Mouse (Mus musculus) spleen, adult 18-20 months (tissue): ENCODE results near the gene Gm20388.

Experiments
- DNase-seq, 2 experiments: peaks; one replicate each; pipeline ENCODE4 v3.0.0; 2022; ENCODE audit warnings: mixed read lengths in 2 of 2

Gene Gm20388

DNA sequence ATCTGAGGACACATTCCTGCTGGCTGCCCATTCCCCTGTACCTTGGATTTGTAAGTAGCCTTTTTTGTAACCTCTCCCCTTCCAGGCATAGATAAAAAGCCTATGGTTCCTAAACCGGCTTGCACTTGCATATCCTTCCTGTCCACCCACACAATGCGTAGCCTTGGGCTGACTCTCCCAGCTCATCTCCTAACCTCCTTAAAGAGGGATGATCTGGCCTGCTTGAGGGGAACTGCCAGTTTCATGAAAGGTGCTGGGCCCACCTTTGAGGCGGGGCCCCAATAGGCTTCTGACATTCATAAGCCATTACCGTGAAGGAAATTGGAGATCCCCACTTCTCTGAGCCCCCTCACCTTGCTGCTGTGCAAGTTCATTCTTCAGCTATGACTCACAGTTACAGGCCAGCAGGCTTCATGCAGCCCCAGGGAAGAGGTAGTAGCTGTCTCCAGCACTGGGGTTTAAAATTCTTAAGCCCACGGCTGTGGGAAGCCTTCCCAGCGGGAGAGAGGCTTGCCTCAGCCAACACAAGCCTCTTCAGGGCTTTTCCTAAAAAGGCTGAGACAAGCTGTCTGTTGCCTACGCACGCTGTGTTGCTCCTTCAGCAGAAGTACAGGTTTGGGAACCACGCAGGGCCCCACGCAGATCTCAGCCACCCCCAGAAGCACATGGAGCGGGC lies 2551.0 kb downstream of the Gm20388 start:
- no peak for DNase-seq

- DNase-seq: no peak
Observed at GRCm38 (mm10) chr8:122462510-122462909, 2551.9 kb downstream of the Gm20388 start.

DNA sequence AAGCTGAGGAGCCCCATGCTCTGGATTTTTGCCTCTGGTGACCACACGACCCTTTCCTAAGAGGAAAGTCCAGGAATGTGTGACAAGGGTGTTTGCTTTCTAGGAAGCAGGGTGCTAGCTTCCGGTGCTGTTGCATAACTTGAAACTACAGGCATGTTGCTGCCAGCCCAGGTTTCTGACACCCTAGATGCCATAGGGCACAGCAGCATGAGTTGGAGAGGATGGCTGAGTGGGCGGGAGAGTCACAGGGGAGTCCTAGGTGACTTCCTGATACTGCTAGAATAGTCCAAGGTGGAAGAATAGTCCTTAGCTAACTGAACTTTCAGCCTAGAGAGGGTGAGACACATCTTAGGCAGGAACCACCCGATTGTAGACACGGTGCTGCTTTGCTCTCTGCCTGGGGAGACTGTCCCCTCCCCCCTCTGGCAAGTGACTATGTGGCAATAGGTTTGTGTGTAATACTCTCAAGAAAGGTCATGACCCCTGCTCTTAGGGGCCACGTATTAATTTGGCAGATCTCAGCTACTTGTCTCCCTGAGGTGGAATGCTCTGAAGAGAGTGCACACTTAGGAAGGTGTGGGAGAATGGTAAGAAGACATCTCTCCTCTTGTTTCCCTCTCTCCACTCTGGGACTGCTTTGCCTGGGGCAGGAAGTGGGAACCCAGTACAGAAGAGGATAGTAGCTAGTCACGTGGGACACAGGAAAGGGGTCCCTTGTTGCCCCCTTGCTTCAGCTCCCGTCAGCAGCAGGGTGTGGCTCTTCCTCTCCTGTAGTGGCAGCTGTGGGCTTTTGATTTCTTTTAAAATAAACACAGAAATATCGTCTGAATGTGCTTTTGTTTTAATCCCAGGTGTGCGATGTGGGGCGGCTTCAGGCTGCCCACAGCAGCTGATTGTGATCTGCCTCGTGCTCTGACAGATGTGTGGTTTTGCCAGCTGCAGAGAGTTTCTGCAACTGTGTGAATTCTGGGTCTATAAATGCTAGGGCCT lies 2553.3 kb downstream of the Gm20388 start:
- DNase-seq: no peak

DNA sequence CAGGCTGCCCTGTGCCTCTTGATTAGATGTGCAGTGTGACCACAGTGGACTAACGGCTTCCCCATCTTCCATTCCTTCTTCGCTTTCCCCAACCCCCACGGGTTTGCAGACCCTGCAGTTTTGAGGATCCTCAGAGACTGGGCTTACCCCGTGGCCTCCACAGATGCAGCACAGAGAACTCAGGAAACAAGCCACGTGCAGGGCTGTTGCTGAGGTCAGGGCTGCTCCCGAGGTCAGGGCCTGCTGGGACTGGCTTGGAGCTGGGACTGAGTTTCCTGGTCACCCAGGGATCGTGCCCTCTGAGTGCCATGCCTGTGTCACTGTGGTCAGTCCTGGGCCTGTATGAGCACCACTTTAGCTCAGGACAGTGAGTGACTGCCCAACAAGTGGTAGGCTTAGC lies 2554.3 kb downstream of the Gm20388 start:
- no peak for DNase-seq

DNA sequence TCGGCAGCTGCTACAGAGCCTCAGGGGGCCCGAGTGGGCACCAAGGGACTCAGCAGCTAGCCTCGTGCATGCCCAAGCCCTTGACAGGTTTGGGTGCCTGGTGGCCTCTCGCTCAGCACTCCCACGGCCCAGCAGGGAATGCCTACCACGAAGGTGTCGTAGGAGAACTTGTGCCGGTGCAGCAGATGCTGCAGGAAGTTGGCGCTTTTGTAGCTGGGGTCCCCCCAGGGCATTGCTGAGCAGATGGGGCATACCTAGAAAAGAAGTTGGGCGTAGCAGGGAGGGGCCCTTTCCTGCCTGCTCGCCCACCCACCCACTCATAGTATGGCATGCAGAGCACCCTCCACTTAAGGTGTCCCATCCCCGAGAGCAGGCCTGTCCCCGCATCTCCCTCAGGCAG lies 2557.2 kb downstream of the Gm20388 start:
- DNase-seq: no peak

DNA sequence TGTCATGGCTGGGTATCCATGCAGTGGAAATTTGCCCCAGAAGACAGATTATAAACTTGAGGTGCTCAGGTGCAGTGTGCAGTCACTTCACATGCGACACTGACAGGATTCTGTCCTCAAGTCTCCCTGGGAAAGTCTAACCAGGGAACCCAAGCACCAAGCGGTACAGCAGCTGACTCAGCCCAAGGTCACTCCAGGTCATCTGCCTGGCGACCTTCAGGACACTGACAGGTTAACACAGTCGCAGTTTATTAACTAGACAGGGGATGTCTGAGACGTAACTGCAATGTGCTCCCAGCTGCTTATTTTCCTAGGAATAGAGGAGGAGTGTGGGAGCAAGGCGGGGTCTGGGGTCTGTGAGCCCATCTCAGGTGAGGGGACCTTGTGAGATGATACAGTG lies 2558.8 kb downstream of the Gm20388 start:
- DNase-seq: no peak

DNA sequence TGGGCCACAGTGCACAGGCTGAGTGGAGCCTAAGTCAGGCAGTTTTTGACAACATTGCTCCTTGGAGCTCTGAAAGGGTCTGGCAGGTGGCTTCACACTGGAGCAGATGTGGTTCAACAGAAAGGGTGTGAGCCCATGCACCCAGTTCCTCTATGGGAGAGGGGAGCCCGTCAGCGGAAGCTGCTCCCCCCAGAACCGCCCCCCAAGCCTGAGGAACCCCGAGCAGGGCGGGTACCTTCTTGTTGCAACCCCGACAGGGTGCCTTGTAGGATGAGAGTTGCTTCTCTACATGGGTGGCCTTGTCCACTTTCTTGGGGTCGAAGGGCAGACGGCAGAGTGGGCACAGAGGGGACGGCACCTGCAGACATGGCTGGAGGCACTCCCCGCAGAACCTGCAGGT lies 2559.3 kb downstream of the Gm20388 start:
- no peak for DNase-seq

DNA sequence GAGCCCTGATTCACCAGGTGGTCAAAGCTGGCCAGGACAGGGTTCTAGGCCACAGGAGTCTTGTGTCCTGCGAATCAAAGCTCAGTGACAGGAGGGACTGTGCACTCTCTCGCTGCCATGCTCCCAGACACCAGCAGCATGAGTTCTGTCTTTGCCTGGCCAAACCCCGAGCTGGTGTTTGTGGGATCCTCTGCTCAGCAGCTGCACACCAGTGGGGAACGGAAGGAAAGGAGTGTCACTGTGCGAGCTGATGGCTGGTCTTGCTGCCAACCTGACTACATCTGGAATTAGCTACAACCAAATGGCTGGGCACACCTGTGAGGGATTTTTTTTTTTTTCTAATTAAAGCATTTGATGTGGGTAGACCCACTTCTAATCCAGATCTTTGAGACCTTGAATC lies 2560.1 kb downstream of the Gm20388 start:
- no peak for DNase-seq

- peak; percentile 22 to 23 for DNase-seq
Observed at GRCm38 (mm10) chr8:122473911-122474421, 2563.3 kb downstream of the Gm20388 start.

GRCm38 (mm10) chr8:122474951-122475560 lies 2564.4 kb downstream of the Gm20388 start:
- peak in 1 of 2 experiments; percentile 24 for DNase-seq

GRCm38 (mm10) chr8:122475580-122476320 lies 2565.1 kb downstream of the Gm20388 start, which contains the start of the genes Rnf166 and Ctu2:
Rnf166 (minus strand) TSS chr8:122476064.
Ctu2 (plus strand) TSS chr8:122476143.
- DNase-seq: peak; percentile 83 to 93

GRCm38 (mm10) chr8:122482448-122482847 lies 2571.8 kb downstream of the Gm20388 start:
- no peak for DNase-seq

GRCm38 (mm10) chr8:122483877-122484276 lies 2573.2 kb downstream of the Gm20388 start:
- no peak for DNase-seq

- DNase-seq: no peak
Observed at GRCm38 (mm10) chr8:122484831-122485230, 2574.2 kb downstream of the Gm20388 start.

DNA sequence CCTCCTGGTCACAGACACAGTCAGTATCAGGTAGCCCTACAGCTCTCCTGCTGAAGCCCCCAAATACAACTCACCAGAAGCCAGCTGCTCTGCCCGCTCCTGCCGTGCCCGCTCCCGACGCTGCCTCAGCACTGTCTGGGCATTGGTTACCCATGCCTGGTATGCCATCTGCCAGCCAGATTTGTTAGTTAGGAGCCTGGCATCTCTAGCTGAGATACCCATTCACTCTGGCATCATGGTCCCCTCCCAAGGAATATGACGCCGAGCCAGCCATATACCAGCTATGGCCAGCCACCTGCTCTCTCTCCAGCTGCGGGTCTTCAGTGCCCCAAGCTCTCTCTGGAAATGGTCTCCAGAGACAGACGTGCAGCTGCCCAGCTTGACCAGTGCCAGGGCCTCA lies 2577.7 kb downstream of the Gm20388 start:
- no peak for DNase-seq

DNA sequence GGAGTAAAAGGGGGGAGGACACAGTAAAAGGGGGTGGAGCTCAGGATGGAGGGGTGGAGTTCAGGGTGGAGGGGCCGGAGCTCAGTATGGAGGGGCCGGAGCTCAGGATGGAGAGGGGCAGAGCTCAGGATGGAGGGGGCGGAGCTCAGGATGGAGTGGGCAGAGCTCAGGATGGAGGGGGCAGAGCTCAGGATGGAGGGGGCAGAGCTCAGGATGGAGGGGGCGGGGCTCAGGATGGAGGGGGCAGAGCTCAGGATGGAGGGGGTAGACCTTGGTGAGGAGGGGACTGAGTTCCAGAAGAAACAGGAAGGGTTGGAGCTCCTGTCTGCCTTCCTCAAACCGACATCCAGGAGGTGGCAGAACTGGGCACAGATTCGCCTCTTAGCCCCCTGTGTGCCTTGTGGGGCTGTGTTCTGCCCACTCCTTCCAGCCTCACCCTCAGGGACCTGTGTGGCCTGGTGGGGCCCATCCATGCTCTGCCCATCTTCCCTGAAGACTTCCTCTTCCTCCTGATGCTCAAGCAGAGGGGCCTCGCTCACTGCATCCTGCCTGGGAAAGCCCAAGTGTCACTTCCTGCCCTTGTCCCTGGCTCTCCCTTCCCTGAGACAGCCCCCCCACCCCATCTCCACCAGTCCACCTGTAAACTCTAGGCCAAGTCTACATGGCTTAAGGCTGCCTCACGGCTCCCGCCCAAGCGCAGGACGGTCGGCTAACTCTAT lies 2586.5 kb downstream of the Gm20388 start:
- DNase-seq: no peak

- DNase-seq: no peak
Observed at GRCm38 (mm10) chr8:122497912-122498311, 2587.3 kb downstream of the Gm20388 start.

- peak; percentile 55 to 75 for DNase-seq
Observed at GRCm38 (mm10) chr8:122500856-122501255, 2590.2 kb downstream of the Gm20388 start.

DNA sequence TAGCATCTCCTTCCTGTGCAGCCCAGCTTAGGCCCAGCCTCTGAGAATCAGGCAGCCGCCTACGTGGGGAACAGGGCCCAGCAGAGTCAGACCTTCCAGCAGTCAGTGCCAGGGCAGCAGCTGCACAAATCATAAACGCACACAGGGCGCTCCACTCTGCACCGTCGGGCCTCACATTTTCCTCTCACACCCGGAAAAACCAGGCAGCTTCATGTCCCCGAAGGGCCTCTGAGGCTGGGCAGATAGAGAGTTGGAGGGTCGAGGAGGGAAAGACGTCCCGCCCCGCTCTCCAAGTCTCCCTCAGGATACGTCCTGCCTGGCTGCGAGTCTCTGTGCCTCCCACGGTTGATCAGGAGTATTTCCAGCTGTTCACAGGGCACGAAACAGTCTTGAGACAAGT lies 2600.9 kb downstream of the Gm20388 start:
- DNase-seq: no peak

- no peak for DNase-seq
Observed at GRCm38 (mm10) chr8:122512392-122512791, 2601.8 kb downstream of the Gm20388 start.

DNA sequence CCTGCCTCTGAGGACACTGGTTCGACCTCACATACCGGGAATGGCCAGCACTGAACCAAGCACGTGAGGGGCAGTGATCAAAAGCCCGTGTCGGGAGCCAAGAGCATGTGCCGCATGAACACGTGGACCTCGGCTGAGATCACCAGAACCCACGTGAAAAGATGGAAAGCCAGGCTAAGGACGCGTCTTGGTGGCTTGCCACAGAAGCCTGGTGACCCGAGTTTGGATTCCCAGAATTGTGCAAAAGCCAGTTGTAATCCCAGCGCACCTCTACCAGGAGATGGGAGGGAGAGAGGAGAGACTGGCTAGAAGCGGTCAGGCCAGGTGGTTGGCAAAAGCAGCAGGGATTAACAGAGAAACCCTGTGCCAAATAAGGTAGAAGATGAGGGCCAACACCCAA lies 2605.1 kb downstream of the Gm20388 start:
- no peak for DNase-seq
